Mouse (Mus musculus) CD8-positive naive resting alpha-beta T cell, adult 2 months (primary cell): ENCODE measurements around the gene Fastk.
A peak's percentile ranks its signal among the peaks of the same experiment; 100 is the strongest.
"Not testable (repeated sequence)": the region's sequence is repeated elsewhere in the genome, so short reads cannot be mapped to it uniquely, and the experiment has no call there.

Experiments
- DNase-seq, 2 experiments: peaks; one replicate each; pipeline ENCODE4 v3.0.0; 2022; ENCODE audit warnings: low read depth in 2 of 2, low spot score in 2 of 2

Fastk gene

DNA sequence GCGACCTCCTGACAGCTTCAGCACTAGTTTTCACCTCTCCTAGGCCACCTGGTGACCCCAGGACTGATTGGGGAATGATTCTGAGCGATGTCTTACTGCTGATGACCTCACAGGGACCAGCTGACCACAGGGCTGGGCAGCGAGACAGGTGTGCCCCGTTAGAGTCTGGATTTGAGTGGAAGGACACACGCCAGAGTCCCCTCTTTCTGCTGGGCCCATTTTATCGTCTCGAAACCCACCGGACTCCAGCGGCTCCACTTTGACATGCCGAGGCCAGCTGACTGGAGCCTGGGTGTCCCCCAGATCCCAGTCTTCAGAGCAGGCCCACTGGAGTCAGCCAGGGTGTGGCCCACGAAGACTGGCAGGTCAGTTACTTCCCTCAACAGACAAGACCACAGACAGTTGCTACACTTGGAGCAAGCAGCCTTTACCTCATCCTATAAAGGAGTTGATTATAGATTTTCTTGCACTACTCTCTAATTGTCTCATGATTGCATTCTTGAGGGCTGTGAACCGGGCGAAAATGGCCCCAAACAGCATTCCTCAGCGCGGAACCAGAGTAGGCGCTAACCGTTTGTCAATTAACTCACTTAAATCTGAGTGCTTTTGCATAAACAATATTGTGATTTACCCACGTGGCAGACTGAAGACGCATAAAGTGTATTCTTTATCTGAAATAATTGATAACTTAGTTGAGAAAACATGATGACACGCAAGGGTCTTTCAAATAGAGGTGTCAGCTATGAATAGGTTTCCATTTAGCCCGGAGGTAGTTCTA is 20.9 kb downstream of the Fastk start:
- DNase-seq, result no peak

DNA sequence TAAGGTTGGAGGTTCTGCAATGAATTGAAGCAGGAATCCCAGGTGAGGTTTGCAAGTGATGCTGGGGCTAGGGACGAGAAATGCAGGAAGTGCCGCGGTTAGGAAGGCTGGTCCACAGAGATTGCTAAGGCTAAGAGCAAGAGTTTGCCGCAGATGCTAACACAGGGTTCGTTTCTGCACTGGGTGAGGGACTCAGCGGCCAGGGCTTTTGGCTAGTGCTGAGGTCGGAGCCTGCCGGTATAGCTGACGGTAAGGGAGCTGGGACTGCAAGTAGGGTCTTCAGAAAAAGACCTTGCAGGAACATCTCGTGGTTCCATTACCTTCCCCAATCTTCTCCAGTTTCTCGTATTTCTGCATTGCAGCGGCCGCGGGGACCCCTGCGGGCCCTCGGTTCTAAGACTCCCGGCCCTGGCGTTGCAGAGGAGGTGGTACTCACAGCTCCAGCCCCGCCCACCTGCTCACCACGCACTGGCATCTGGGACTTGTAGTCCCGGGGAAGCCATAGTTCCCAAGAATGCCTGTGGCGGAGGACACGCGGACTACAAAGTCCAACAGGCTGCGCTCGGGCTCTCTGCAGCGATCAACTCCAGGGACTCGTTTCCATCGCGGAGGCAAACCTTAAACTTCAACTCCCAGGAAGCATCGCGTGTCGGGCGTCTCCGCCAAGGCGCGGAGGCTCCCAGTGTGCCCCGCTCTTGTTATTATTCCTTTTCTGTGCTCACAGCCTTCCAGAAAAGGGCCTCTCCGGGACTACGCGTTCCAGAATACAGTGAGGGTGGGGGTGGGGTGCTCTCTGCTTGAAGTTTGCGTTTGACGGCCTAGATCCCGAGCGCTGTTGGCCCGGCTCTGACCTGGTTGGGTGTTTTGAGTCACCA is 21.7 kb downstream of the Fastk start, which contains the start of the genes Cdk5 and Slc4a2:
Gene Cdk5, minus strand, starts transcription at position 402 of the 875 bp plus-strand sequence.
Gene Slc4a2, plus strand, starts transcription at position 709 of the 875 bp plus-strand sequence.
- DNase-seq, result peak; percentile 94 to 97

DNA sequence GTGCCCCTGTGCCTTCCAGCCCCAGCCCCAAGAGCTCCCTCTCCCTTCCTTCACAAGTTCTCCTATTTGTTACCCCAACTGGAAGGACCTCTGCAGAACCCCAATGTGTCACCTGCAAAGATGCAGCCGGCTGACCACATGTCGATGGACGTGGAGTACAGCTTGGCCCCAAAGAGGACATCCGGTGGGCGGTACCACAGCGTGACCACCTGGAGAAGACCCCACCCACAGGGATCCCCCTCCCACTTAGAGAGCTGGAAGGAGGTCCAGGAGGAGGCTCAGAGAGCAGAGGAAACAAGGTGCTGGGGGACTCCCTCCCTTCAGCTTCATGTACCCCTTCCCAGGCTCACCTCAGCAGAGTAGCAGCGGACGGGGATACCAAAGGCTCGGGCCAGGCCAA is 24.7 kb downstream of the Fastk start:
- no peak for DNase-seq

DNA sequence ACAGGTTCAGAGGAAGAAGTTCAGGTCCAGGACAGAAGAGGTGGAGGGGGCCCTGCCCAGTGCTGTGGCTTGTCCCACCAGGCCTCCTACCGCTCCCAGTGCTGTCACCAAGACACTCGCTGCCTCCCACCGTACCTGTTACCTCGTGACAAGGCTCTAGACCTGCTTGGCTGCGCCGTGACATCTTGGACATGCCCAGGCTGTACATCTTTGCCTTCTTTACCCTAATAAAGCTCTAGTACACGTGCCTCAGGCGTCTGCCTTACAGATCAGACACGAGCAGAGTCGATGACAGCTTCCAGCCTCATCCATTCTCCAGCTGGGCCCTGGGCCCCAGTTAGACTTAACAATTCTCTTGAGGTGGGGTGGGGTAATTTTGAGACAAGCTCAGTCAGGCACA is 27.5 kb downstream of the Fastk start:
- DNase-seq, result no peak

DNA sequence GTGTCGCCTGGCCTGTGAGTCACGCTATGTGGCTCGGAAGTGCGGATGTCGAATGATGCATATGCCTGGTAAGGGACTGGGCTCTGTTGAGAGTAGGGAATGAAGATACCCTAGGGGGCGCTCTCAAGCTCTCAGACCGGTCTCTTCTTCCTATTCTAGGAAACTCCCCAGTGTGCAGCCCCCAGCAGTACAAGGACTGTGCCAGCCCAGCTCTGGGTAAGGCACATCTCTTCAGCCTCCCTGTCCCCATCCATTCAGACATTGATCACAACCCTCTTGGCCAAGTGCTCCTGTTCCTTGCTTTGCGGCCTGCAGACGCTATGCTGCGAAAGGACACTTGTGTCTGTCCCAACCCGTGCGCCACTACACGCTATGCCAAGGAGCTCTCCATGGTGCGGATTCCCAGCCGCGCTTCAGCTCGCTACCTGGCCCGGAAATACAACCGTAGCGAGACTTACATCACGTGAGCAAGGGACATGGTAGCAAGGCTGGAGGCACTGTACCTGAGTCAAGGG is 28.8 kb downstream of the Fastk start:
- DNase-seq, result peak; percentile 68 to 78

DNA sequence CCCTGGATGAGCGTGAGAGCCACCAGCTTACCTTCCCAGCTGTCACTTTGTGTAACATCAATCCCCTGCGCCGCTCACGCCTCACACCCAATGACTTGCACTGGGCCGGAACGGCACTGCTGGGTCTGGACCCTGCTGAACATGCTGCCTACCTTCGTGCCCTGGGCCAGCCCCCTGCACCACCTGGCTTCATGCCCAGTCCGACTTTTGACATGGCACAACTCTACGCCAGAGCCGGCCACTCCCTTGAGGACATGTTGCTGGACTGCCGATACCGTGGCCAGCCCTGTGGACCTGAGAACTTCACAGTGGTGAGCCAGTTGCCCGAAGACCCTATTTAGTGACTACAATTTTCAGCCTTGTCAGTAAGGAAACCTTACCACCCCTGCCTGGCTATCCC is 31.1 kb downstream of the Fastk start:
- DNase-seq, result no peak

DNA sequence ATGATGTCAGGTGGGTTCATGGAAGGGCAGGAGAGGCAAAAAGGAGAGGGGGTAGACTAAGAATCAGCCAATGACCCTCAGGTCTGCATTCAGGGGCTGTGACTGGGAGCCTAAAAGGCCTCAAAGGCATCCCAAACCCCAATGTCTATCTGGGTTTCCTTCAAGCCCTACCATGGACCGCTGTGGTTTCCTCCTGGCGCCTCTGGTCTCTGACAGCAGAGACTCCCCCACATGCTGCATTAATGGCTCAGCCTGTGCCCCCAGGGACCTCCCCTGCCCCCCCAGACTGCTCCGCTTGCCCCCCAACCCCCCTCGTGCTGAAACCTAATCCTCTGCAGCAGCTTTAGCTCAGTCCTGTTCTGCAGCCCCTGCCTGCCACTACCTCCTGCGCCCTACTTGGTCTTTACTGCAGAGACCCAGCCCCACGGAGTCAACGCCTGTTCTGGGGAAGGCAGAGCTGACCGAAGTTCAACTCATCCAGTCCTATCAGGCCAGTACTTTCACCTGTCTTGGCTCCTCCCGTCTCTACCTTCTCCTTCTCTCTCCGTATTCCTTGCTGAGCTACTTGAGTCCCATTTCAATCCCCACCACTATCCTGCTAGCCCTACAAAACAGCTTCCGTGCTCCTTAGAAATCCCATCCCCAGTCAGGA is 31.9 kb downstream of the Fastk start, which contains the start of gene Asic3:
Gene Asic3, plus strand, starts transcription at position 351 of the 652 bp plus-strand sequence.
- no peak for DNase-seq

DNA sequence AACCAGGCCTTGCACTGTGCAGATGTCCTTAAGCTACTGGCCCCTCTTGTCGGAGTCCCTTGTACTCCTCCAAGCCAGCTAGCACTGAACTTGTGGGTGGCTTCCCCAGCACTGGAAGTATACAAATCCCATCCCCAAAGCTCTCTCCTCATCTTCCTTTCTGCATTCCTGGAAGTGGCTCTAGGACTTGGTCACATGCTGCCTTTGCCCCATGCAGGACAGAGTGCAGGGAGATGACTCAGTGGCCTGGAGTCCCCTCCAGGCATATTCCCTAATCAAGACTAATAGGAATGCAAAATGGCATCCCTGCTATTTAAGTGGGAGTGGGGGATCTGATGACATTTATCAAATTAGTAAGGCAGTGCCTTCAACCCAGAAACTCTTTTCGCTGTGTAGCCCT is 33.0 kb downstream of the Fastk start:
- DNase-seq, result no peak

DNA sequence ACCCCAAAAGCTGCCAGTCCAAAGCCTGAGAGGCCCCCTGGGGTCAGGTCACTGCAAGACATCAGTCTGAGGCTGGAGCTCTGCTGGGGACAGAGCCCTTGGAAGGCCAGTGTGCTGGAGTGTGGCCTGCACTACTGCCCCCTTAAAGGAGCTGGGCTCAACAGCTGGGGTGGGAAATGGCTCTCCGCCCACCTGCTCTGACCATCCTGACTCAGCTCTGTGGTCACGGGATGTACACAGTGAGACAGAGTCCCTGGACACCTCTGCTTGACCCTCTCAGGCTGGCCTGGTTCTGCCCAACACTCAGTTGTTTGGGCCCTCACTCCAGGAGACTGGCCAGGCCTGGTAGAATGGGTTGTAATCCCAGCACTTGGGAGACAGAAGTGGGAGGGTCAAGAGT is 35.6 kb downstream of the Fastk start:
- DNase-seq, result no peak

DNA sequence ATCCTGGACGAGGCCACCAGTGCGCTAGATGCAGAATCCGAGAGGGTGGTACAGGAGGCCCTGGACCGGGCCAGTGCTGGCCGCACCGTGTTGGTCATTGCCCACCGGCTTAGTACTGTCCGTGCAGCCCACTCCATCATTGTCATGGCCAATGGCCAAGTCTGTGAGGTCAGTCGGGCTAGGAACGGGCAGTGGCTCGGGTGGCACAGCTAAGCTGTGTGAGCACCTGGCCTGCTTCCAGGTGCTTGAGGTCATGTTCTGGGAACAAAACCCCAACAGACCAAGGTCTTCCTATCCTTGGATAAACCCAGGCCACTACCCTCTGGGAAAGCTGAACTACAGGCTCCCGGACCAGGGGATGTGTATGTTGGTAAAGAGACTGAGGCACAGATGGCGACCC is 36.4 kb downstream of the Fastk start:
- DNase-seq, result no peak

DNA sequence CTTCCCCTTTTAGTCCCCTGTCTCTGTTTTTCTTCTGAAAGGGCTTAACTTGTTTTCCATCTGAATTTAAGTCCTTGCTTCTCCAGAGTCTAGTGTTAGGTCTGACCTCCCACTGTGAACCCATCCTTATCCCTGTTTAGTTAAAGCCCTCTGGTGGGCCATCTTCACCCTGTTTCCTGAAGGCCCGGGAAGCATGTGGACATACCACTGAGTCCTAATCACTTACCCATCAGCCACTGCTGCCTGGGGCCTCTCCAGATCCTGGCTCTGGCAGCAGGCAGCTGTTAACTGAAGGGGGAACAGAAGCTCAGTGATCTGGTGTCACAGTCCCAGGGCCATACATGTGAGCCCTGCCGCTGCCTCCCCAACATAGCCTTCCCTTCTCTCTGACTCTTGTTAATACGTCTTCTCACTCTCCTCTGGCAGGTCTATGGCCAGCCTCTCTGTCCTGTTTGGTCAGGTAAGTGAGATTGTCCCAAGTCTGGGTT is 39.7 kb downstream of the Fastk start:
- no peak for DNase-seq

DNA sequence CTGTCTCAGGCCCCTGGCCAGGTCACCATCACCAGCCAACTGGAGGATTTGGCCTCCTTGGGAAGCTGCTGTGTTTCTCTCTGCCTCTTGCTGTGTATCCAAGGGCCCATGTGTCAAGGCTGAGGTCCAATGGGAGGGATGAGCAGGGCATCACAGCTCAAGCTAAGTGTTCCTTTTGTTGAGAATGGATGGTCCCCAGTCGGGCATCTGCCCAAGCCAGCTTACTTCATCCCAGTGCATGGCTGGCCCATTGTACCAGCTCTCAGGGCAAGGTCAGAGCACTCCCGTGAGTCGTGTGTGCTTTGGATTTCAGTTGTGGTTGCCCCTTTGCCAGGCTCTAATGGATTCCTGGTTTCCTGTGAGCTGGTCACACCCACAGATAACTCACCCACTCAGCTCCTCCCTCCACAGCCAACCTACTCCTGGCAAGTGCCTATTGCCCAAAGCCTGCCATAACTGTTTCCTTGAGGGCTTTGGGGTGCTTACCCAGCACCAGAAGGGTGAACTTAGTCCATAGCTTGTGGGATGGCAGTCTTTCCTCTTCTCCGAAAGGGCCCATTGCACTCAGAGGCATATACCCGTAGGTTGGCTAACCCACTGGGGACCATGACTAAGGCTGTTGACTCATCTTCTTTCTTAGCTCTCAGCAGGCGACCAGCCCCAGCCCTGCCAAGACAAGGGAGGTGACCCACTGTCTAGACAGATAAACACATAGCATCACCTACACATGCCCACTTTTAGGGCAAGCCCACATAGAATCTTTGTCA is 40.3 kb downstream of the Fastk start:
- no peak for DNase-seq

DNA sequence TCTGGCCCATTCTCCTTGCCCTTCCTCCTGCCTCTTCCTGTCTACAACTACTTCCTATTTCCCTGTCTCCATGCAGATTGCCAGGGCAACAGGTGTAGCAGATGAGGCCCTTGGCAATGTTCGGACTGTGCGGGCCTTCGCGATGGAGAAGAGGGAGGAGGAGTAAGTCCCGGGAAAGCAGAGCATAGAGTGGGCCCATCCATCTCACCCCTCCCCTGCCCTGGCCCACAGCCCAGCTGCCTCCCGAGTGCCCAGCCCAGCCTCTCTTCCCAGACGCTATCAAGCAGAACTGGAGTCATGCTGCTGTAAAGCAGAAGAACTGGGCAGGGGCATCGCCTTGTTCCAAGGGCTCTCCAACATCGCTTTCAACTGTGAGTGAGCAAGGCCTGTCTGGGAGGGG is 43.1 kb downstream of the Fastk start:
- no peak for DNase-seq

DNA sequence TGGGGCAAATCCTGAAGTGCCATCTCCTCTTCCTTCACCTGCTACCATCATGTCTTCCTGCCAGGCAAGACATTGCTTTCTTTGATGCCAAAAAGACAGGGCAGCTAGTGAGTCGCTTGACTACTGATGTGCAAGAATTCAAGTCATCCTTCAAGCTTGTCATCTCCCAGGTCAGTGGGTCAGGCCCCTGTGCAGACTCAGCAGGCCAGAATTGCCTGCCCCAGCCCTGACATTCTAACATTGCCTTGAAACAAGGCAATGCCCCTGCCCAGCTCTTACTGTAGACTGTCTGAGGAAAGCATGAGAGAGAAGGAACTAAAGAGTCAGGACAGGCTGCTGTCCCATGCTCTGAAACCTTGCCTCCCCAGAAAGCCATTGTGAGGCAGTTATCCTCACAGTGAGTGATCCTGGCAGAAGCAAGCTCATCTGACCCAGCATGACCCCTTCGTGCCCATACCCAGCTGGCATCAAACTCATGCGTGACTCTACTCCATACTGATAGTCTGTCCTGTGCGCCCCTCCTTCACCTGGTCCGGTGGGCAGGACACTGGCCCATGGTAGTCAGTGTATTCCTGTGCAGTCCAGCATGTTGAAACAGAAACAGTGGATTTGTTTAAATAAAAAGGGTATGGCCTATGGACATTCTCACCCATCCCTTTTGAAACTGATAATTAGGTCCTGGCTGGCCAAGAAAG is 44.0 kb downstream of the Fastk start:
- no peak for DNase-seq

DNA sequence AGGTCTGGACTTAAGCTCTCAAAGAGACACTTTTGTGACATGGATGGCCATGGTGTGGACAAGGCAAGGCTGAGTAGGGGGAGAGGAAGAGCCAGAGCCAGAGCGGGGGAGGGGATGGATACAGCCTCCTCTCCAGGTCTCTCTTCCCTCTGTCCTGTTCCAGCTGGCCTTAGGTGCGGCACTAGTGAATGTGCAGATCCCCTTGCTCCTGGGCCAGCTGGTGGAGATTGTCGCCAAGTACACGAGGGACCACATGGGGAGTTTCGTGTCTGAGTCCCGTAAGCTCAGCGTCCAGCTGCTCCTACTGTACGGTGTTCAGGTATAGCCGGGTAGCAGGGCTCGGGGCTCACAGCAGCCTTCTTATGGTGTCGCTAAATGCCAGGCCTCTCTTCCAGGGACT is 44.7 kb downstream of the Fastk start:
- DNase-seq, result no peak

DNA sequence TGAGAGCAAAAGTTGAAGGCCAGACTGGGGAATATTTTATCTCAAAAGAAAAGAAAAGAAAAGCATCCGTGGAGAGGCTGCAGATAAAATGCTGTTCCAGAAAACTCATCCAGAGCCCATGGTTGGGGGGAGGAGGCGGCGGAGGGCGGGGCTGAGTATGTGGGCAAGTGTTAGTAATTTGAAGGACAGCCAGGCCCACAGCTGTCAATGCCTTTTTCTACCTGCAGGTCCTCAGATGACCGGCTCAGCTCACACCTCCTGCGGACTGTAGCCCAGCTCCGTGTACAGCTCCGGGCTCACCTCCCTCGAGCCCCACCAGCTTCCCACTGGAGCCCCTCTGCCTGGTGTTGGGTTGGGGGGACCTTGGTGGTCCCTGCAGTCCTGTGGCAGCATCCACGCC is 45.4 kb downstream of the Fastk start:
- DNase-seq, result no peak

DNA sequence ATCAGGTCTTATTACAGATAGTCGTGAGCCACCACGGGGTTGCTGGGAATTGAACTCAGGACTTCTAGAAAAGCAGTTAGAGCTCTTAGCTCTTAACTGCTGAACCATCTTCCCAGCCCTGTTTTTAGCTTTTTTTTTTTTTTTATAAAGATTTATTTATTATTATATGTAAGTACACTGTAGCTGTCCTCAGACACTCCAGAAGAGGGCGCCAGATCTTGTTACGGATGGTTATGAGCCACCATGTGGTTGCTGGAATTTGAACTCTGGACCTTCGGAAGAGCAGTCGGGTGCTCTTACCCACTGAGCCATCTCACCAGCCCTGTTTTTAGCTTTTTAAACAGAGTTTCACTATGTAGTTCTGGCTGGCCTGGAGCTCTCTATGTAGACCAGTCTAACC is 48.8 kb downstream of the Fastk start:
- DNase-seq, result not testable (repeated sequence)

DNA sequence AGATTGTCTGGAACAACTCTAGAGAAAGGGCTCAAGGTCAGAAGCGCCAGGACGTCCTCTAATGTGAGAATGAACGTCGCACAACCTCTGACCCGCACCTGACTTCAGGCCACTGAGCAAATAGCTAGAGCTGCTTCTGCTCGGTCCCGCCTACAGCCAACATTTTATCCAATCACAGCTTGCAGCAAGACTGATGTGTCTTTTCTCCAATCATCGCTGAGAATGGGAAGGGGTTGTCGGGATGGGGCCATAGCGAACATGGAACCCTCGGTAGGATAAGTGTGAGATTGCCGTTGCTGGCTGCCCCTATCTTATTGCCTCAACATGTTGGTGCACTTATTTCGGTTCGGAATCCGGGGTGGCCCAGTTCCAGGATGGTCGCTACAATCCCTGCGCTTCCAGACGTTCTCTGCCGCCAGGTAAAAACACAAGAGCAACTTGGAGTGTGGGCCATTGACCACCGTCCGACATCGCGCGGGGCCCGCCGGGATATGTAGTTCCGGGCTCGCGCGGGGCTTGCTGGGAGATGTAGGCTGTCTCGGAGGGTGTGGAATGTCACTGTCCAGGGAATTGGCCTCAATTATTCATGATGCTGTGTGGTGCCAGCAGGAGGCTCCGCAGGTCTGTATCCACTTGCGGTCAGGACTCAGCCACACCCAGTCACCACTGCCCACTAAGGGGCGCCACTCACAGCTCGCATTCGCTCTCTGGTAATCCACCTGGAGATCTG is 50.8 kb downstream of the Fastk start:
- peak; percentile 75 to 81 for DNase-seq

DNA sequence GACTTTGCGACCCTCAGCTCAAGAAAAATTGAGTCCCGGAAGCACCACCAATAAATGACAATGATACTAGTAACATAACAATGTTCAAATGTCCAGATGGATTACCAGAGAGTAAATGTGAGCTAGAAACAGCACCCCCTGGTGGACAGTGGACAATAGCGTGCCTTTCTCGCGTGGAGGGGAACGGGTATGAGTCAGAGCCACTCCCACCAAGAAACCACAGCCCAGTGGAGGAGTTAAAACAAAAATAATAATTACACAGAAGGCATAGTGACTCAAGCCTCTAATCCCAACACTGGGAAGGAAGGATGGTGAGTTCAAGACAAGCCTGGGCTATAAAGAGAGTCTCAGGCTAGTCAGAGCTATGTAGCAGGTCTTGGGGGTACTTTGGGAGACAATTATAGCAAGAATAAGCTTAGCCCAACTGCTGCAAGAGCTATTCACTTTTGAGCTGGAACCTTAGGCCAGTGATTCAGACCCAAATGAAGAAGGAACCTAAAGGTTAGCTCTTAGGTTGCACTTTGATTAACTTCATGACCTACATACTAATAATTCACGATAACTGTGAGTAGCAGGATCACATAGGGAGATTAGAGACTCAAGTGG is 51.6 kb downstream of the Fastk start, which contains the start of gene Abcb8:
Gene Abcb8, plus strand, starts transcription at position 272 of the 606 bp plus-strand sequence.
- DNase-seq, result peak; percentile 79 to 86
